Mouse (Mus musculus) heart, postnatal 10 days (tissue): ENCODE measurements around the gene Dhrs9. TPM values are rescaled to one million over a fixed set of nuclear protein-coding genes. Genes with fewer than 3 reads are reported as not detected.
"Not testable (repeated sequence)": the region's sequence is repeated elsewhere in the genome, so short reads cannot be mapped to it uniquely, and the experiment has no call there.

Experiments used
- DNase-seq, 2 experiments: peaks; one replicate each; pipeline ENCODE4 v3.0.0; 2021
- intact Hi-C: fragments of 180-260 bp; cut with DNase I; formaldehyde crosslinking; loops from one replicate; pipeline ENCODE4 v1.15.1; 2025
- total RNA-seq, 2 experiments: library from RNA; stranded (reverse); gene quantifications; 2 replicates each; pipeline ENCODE4 v1.2.3; 2021

The Dhrs9 gene
- total RNA-seq, result 1 to 10 TPM in 1 of 2 experiments, under 1 TPM in 1; 0.60 to 4.0 TPM

DNA sequence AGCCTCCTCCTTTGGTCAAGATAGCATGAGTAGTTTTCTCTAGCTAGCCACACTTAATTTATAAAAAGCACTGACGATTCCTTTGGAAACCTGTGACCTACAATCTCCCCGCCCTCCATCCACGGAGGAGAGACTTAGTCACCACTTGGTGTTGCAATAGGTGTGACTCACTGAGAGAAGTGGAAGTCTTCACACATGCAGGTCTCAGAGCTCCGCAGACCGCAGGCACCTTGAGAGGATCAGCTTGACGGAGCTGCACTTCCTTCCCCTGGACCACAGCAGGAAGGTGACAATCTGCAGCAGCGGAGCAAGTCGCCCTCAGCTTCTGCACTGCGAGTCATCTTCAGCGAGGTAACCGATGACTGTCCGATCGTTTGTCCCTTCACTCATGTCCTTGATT is at the start of gene Dhrs9:
Gene Dhrs9, plus strand, starts transcription at position 165 of the 400 bp plus-strand sequence.
- peak in 1 of 2 experiments; percentile 5 for DNase-seq
- intact Hi-C loops, result no loop called here

DNA sequence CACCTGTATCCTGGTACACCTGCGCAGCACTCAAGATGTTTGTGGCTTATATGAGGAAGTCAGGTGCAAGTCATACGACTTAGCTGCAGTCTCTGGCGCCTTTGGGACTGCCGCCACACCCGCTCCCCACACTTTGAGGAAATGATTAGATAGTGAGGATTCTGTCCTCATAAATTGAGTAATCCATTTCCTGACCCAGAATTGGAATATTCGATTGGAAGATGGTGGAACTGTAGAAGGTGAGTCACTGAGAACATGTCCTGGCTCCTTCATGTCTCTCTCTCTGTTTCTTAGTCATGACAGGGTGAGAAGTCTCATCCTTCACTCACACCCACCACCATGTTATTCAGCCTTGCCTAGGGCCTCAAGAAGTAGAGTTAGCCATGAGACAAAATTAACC is 48.7 kb upstream of the Dhrs9 start:
- intact Hi-C loops, DNase-seq: not testable (repeated sequence)

DNA sequence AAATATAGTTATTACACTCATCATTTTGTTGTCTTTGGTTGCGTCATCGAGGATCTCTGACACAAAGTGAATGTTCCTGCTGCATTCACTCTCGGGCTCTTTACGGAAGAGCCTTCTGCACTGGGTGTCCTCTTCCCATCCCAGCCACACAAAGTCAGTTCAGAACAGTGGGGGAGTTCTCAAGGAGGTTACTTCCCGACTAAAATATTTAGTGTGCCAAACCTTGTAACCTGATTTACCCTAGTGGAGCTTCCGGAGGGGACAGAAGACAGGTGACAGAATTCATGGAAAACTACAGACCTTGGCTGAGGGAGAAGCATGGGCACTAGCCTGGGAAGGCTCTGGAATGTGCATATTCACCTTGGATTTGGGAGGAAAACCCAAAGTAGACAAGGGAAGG is 38.7 kb upstream of the Dhrs9 start:
- intact Hi-C loops, result no loop called here

DNA sequence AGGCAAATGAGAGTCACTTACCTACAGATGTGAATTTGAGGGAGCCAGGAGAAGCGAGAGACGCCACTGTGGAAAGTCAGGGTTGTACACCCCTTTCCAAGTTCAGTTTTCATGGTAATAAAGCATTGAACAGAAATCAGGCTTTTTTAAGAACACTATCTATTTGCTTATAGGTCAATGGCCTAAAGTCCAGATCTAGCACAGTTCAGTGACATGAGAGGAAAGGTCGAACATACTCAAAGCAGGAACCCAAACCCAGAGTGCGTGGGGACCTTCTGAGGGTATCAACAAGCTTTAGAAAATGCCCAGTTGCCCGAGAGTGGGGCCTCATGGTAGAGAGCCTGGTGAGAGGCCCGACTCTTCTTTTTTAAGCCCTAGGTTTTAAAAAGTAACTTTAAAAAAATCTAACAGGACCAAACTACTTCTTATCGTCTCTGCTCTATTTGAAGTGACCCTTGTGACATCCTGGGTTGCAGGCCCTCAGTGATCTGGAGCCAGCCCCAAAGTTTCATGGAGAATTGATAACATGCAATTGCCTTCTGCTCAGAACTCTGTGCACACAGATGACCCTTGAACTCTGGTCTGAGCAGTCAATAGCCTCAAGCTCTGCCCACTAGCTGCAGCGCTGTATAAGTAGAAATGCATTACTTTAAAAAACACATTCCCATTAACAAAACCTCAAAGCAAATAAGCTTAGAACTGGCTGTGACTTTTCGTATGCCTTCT is 37.6 kb upstream of the Dhrs9 start, which contains the start of gene Abcb11:
Gene Abcb11, minus strand, starts transcription at position 121 of the 726 bp plus-strand sequence.
- no peak for DNase-seq
- intact Hi-C loops, result no loop called here

More for the DNA sequence above, 38.7 kb upstream of the Dhrs9 start:
- DNase-seq, result no peak

DNA sequence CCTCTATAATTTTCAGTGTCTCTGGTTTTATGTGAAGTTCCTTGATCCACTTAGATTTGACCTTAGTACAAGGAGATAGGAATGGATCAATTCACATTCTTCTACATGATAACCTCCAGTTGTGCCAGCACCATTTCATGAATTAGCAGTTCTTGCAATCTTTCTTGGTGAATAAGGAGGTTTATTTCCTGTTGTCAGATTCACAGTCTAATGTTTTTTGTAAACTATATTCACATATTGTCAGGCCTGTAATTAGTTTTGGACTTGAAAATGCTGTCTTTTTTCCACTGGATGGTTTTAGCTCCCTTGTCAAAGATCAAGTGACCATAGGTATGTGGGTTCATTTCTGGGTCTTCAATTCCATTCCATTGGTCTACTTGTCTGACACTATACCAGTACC is 24.8 kb upstream of the Dhrs9 start:
- DNase-seq, intact Hi-C loops: not testable (repeated sequence)

DNA sequence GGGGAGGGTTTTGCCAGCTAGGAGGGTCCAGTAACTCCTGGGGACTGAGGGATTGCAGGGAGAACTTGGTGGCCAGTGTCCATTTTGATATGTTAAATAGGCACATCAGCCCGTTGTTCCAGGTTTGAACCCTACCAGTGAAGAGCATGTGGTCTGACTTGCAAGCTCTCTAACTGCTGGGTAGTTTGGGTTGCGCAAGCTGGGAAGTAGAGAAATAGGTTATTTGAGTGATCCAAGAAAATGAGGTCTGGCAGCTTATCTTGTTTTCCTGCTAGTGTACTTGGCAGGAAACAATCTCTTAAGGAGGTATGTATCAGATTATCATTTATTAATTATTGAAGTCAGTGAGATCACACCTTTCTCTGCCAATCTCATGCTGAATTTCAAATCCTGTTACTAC is 15.4 kb upstream of the Dhrs9 start:
- intact Hi-C loops, result no loop called here
- DNase-seq, result no peak

DNA sequence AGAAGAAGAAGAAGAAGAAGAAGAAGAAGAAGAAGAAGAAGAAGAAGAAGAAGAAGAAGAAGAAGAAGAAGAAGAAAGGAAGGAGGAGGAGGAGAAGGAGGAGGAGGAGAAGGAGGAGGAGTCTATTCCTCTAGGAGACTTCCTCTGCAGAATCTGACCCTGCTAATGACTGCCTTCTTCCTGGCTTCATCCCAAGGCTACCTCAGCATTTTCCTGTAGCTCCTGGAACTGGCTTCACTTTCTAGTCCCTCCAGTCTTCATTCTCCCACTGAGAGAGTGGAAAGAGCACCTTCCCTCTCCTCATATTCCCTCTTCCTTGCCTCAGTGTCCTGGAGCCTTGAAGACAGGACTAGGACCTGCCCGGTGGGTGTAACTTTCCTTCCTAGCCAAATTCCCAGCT is 15.0 kb upstream of the Dhrs9 start:
- DNase-seq, result no peak
- intact Hi-C loops, result no loop called here

DNA sequence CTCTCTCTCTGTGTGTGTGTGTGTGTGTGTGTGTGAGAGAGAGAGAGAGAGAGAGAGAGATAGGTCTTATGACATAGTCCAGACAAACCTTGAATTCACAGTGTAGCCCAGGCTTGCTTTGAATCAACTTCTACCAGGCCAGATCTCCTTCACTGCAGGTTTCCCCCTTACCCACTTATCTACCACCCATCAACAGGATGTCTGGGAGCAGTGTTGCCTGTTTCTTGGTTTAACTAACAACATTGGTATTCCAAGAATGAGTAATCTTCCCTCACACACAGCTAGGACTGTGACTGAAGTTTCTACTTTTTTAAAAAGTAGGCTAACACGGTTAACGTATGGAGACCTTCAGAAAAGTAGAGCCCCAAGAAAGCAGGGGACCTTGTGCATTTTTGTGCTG is 3.5 kb upstream of the Dhrs9 start:
- DNase-seq, result no peak

DNA sequence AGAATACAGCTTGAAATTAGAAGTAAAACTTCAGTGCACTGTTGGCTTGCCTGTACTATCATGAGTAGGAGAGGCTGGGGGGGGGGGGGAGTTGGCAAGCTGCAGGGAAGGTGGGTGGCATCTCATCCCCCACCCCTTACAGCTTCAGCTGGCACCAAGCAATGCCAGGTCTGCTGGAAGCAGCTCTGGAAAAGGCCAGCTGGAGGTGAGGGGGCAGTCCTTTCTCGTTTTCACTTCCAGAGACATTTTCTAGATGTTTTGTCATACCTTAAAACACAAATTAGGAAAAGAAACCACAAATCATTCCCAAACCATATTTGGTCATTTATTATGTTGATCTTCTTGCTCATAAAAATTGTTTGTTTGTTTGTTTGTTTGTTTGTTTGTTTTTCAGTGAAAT is 444 bp upstream of the Dhrs9 start:
- DNase-seq, result no peak
- intact Hi-C loops, result no loop called here

More for the DNA sequence above, 3.5 kb upstream of the Dhrs9 start:
- intact Hi-C loops, result no loop called here

DNA sequence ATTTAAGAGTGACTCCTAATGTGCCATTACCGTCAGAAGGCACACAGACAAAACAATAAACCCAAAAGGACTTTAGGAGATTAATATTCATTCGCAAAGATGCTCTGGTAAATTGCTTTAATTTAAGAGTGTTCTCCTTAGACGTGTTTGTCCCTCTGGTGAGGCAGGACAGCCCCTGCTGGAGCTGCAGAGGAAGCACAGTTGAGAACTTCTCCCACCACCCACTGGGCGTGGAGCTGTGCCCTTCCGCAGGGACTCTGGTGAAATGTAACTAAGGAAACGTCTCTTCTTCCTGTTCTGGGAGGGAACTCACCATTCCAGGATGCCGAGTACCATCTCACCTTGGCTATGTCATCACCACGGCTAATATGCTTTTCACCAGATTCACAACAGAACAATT is 1.5 kb downstream of the Dhrs9 start:
- intact Hi-C loops, result no loop called here

DNA sequence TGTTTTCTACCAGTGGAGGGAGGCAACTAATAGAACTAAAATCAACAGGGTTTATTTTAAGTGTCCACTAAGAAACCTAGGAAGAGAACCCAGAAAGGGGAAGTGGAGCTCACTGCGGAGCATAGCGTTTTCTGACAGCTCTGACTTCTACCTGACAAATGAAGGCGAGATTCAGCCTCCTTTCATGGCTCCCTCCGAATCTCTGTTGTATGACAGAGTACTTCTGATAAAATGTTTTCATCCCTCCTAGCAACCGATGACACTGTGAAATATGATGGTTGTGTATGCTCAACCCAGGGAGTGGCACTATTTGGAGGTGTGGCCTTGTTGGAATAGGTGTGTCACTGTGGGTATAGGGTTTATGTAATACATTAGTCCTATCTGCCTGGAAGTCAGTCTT is 2.6 kb downstream of the Dhrs9 start:
- intact Hi-C loops, result no loop called here

More for the DNA sequence above, 1.5 kb downstream of the Dhrs9 start:
- DNase-seq, result peak in 1 of 2 experiments; percentile 6

DNA sequence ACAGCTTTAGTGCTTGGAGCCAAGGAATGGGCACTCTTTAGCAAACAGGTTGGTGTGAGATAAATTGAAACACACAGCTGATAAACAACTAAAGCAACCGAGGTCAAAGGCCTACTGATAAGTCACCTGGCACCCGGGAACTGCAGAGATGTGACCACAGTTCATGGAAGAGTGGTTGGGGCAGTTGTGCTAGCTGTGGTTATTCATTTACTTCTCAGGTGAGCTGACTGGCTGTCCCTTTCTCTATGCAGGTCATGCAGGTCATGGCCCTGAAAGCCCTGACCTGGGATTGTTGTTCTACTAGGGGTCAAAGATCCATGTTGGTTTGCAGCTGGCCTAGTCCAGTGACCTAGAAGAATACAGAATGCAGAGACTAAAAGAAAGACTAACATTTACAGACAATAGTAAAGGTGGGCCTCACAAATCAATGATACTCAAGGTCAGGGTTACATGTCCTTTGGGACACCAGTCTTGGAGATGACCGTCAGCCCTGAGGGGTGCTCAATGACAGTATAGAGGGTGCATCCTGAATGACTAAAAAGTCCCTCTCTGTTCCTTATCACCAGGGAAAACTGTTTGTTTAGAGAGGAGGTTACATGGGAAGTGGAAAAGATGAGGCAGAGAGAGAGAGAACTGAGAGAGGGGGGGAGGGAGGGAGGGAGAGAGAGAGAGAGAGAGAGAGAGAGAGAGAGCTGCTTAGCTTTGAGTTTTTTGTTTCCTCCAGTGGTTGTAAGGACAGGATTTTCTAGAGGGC is 6.0 kb downstream of the Dhrs9 start:
- DNase-seq, result no peak
- intact Hi-C loops, result no loop called here

More for the DNA sequence above, 2.6 kb downstream of the Dhrs9 start:
- DNase-seq, result no peak

DNA sequence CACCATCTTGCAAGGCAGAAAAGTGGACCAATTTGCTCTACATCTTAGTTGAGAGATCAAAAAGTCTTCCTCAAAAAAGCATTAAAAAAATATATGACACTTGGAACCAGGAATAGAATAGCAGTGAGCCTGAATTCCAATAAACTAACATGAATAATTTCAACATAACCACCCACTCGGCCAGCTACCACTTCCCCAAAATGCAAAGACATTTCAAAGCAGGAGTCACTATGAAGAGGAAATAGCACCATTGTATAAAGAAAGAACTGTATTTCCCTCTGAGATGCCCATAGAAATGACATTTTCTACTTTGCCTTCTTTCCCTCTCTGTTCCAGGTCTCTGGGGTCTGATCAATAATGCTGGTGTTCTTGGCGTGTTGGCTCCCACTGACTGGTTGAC is 13.7 kb downstream of the Dhrs9 start:
- intact Hi-C loops, result no loop called here
- no peak for DNase-seq

DNA sequence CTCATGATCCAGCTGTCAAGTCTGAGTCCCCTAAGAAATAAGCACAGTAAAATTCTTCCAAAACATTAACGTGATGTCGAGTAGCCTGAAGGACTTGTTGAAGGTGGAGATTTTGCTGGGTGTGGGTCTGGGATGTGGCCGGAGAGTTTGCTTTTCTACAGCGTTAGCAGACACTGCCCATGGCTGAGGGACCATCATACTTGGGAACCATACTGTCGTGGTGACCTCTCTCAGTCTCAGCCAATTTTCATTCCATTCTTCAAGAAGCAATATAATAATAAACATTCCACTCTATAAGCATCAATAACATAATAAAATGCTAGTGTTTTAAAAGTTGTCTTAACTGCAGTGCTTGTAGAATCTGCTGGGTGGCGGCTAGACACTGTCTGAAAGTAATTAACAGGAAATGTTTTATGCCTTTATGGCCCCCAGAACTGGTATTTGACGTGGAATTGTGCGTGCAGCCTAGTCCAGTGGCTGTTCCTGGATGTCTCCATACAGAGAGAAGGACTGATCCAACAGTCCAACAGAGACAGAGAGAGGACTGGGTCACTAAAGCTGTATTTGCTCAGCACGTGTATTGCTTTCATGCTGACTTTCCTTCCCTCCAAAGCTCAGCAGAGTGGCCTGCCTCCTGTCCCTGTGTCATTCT is 15.5 kb downstream of the Dhrs9 start:
- DNase-seq, result no peak
- intact Hi-C loops, result no loop called here

DNA sequence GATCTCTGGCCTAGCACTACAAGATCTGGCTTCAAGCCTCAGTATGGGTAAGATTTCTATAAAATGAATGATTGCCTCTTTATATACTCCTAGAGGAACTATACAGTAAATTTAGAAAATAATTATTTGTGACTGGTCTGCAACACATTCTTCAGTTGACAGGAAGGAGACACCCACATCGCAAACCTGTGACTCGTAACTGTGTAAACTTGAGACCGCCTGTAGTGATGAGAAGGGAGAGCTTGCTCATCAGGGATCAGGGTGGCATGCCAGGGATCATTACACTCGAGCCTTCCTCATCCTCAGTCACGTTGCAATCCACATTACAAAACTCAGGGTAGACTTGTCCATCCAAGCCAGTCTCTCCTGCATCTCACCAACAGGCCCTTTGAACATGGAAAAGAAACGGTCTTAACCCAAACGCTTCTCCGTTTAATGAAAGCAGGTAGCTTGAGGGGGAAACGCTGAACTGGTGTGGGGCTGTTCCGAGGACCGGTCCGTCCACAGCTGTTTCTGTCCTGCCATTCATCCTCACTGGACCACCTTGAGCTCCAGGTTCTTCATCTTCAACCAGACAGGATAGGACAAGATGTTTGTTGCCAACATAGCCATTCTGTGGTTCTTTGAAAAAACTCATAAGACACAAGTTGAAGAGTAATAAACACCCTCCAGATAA is 16.7 kb downstream of the Dhrs9 start:
- DNase-seq, result no peak
- intact Hi-C loops, result no loop called here

DNA sequence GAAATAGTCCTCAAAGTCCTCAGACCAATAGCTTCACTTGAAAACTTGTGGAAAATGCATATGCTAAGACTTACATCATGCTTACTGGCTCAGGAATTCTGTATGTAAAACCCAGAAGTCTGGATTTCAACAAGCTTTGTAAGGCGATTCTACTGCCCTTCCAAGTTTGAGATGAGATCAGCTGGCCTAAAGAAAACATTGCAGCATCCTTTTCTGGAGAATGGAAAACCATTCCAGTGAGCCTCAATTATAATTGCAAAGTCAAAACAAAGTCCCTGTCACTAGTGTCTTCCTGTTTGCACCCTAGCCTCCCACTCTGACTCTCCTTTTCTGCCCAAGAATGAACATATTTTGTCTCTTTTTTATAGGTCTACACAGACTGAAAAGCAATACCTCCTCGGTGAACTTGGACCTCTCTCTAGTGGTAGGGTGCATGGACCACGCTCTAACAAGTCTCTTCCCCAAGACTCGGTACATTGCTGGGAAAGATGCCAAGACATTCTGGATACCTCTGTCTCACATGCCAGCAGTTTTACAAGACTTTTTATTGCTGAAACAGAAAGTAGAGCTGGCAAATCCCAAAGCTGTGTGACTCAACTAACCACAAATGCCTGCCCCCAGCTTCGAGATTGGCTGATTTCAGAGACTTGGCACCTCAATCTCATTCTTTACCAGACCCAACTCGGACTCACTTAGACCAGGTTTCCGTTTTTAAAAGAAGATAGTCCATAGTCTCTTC is 20.8 kb downstream of the Dhrs9 start:
- intact Hi-C loops, result no loop called here

DNA sequence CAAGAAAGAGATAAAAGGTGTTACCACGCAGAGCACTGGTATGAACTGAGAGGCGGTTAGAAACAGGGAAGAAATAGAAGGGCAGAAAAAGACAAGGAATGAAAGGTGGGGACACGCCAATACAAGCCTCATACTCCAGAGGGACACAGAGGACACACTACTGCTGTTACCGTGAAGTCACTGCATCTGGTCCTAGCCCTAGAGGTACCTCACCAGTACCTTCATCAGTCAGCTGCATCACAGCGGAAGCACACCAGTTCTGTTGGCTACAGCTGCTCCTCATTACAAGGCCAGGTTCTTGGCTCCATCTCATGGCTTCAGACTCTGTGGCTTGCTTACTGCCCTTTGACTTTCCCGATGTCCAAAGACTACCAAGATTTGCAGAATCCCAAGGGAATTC is 21.6 kb downstream of the Dhrs9 start:
- intact Hi-C loops, result no loop called here
- DNase-seq, result no peak

More for the DNA sequence above, 20.8 kb downstream of the Dhrs9 start:
- DNase-seq, result peak; percentile 5 to 7

DNA sequence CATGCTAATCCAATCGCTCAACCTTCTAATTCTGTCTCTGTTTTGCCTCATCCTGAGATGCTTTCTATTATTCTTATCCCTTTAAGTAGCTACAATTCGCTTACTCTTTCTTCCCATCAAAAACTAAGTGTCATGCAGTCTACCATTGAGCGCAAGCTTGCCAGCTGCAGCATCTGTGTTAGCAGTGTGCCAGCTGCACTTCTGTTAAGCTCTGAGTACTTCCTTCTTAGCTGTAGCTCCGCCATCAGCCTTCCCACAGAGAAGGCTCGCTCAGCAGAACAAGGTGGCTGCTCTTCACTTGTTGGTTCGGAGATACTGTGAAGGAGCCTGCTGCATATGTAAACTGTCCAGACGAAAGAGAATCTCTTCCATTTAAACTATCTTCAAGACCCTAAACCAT is 22.1 kb downstream of the Dhrs9 start:
- no peak for DNase-seq
- intact Hi-C loops, result no loop called here

DNA sequence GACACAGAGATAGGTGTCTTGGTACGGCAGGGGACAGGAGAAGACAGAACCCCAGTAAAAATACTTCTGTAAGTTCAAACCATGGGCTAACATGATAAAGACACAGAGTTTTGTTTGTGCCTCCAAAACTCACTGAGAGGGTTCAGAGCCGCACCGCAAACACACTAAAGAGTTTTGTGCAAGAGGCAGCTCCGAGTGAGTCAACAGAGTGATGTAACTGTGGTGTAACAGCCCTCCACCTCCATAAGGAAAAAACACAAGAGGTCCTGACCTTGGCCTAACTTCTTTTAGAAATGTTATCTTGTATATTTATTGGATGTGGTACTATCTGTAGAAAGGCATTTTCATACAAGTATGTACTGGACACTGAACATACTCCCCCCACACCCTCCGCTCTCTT is 25.4 kb downstream of the Dhrs9 start:
- intact Hi-C loops, result no loop called here
- no peak for DNase-seq

DNA sequence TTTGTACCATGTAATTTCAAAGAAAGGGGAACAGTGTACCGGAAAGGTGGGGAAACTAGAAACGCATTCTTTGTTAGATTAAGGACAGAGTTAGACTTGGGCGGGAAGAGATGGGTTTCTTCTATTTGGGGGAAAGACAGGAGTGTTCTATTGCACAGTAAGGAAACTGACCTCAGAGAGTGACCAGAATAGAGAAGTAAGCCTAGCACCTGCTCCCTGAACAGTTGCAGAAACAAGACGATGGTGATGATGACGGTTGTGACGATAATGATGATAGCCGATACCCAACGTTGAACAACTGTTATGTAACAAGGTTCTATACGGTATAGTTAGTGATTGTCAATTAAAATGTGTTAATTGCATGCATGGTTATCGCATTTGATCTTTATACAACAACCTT is 34.3 kb downstream of the Dhrs9 start:
- intact Hi-C loops, result no loop called here
- no peak for DNase-seq
